Mouse (Mus musculus) limb, embryonic 12.5 days (tissue): ENCODE data around the gene Zfp853. TPM values are rescaled to one million over a fixed set of nuclear protein-coding genes. Genes with fewer than 3 reads are reported as not detected.
A peak's percentile ranks its signal among the peaks of the same experiment; 100 is the strongest.

Experiments used
- ATAC-seq: fragments of 200-750 bp; cut with Nextera tagmentation; 2 replicates; pipeline ENCODE4 v1.8.0; 2017; ENCODE audit warnings: low read depth, moderate TSS enrichment; ENCODE audit not compliant: insufficient number of reproducible peaks, insufficient read depth, low FRiP score, low TSS enrichment
- H3K27ac ChIP-seq: fragments of 300-500 bp; sonication (generic); 2 replicates; pipeline ENCODE4 v1.5.1; 2016; ENCODE audit warnings: mild to moderate bottlenecking, moderate library complexity
- H3K27me3 ChIP-seq: fragments of 300-500 bp; sonication (generic); 2 replicates; pipeline ENCODE4 v1.6.1; 2016; ENCODE audit warnings: mild to moderate bottlenecking, moderate library complexity
- H3K36me3 ChIP-seq: fragments of 300-500 bp; sonication (generic); 2 replicates; pipeline ENCODE4 v1.6.1; 2016; ENCODE audit warnings: mild to moderate bottlenecking, moderate library complexity
- H3K4me1 ChIP-seq: fragments of 300-500 bp; sonication (generic); replicated peaks from 2 replicates; pipeline ENCODE4 v1.6.1; 2016
- H3K4me2 ChIP-seq: fragments of 300-500 bp; sonication (generic); 2 replicates; pipeline ENCODE4 v1.6.1; 2016; ENCODE audit warnings: mild to moderate bottlenecking, moderate library complexity
- H3K4me3 ChIP-seq: fragments of 300-500 bp; sonication (generic); replicated peaks from 2 replicates; pipeline ENCODE4 v1.5.1; 2016; ENCODE audit warnings: mild to moderate bottlenecking
- H3K9ac ChIP-seq: fragments of 300-500 bp; sonication (generic); replicated peaks from 2 replicates; pipeline ENCODE4 v1.6.1; 2016; ENCODE audit warnings: mild to moderate bottlenecking, moderate library complexity
- H3K9me3 ChIP-seq: fragments of 300-500 bp; sonication (generic); 2 replicates; pipeline ENCODE4 v1.6.1; 2016; ENCODE audit warnings: mild to moderate bottlenecking, moderate library complexity
- WGBS: fragments of 180-500 bp; shearing (Covaris S2); methylation state at CpG from one replicate; pipeline ENCODE4 v1.1.7; 2016; 5-methylcytosine and 5-hydroxymethylcytosine counted together
- polyA plus RNA-seq: library from polyadenylated mRNA; unstranded; fragments of >200 nt; fragmentation: Nextera tagmentation; extraction: Ambion mirVana; gene quantifications from 2 replicates; pipeline ENCODE4 v1.2.1, GENCODE M21; 2016

Gene Zfp853
- polyA plus RNA-seq = 0.12 and 0.18 TPM in 2 replicates

DNA sequence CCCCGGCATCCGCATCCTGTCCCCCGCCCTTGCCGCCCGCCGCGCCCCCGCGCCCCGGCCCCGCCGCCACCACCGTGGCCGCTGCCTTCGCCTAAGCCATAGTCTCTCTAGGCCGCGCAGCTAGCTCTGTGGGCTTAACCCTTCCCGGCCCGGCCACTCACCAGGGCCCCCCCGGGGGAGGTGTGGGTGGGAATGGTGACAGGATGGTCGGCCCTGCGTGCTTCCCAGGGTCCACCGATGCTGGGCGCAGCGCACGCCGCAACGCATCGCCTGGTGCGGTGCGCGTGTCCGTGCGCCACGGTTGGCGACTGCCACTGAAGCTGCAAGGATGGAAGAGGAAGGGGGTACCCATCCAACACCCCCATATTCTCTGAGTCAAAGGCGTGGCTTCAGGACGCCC is at the start of gene Zfp853:
Gene Zfp853, minus strand, starts transcription at position 220 of the 400 bp plus-strand sequence.
- Histone ChIP-seq H3K27ac (no peak within 1 kb of the TSS), H3K4me3 (peak within 1 kb of the TSS; percentile 59), H3K4me2 (peak within 1 kb of the TSS; percentile 97), H3K4me1 (peaks cover 14% of the 10 kb centered on the region), H3K36me3 (peaks cover under 1% of the 10 kb centered on the region), H3K9me3 (0 out of 2 replicates have a peak, but pooled peaks cover 5% of the 10 kb centered on the region), H3K9ac (peak within 1 kb of the TSS; percentile 75), H3K27me3 (peaks cover 68% of the 10 kb centered on the region)
- ATAC-seq = 0 out of 2 replicates have a peak, but pooled peaks have one; percentile 24
- WGBS = 3% methylated on average over 36 of the region's 38 CpGs

DNA sequence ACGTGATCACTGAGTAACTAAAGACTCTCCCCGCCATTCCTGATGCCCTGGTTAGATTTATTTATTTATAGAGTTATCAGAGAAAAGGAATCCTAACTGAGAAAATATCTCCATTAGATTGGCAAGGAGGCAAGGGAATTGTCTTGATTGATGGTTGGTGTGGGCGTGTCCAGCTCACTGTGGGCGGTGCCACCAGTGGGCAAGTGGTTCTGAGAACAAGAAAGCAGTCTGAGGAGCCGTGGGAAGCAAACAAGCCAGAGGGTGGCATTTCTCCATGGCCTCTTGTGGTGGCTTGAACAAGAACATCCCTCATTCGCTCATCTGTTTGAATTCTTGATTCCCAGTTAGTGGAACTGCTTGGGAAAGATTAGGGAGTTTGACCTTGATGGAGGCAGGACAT is 46.2 kb upstream of the Zfp853 start:
- Histone ChIP-seq H3K27ac (no peak overlapping the region), H3K27me3 (peaks cover 11% of the 10 kb centered on the region; the same call in 1 of the 2 replicates), H3K4me1 (no peaks in the 10 kb centered on the region), H3K4me2 (no peak overlapping the region), H3K36me3 (no peaks in the 10 kb centered on the region), H3K9ac (no peak overlapping the region), H3K9me3 (no peaks in the 10 kb centered on the region), H3K4me3 (no peak overlapping the region)
- ATAC-seq = no peak
- WGBS = 52% methylated on average over 6 of the region's 6 CpGs

DNA sequence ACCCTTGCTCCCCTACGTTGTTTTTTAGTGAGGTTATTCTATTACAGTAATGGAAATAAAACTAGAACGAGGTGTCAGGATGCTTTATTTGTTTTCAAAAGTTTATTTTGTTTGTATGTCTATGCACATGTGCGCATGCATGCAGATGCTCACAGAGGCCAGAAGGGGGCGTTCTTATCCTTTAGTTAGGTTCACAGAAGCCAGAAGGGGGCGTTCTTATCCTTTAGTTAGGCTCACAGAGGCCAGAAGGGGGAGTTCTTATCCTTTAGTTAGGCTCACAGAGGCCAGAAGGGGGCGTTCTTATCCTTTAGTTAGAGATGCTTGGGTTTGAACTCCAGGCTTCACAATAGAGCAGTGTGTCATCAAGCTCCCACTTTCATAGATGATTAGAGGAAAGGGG is 43.1 kb upstream of the Zfp853 start:
- no peak overlapping the region for H3K27ac ChIP-seq
- H3K9me3 ChIP-seq = no peaks in the 10 kb centered on the region
- no peak overlapping the region for H3K9ac ChIP-seq
- no peaks in the 10 kb centered on the region for H3K4me1 ChIP-seq
- no peak overlapping the region for H3K4me3 ChIP-seq
- H3K4me2 ChIP-seq = no peak overlapping the region
- 67% methylated on average over 6 of the region's 6 CpGs for WGBS
- no peaks in the 10 kb centered on the region for H3K36me3 ChIP-seq
- H3K27me3 ChIP-seq = peaks cover 11% of the 10 kb centered on the region; the same call in 1 of the 2 replicates
- no peak for ATAC-seq

DNA sequence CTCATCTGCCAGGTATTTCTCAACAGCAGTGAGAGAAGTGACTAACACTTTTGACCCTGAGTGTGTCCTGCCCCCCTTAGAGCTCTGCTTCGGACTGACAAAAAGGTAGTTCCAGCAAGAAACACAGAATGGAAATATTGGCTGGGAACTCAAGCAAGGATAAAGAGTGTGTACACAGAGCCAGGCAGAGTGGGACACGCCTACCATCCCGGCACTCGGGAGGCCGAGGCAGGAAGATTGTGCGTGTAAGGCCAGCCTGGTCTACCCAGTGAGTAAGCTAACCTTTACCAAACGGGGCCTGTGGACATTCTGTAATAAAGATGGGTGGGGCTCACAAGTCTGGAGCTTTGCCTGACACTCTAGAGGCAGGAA is 41.7 kb upstream of the Zfp853 start:
- H3K36me3 ChIP-seq = no peaks in the 10 kb centered on the region
- no peaks in the 10 kb centered on the region for H3K9me3 ChIP-seq
- WGBS = 81% methylated on average over 7 of the region's 7 CpGs
- H3K4me2 ChIP-seq = no peak overlapping the region
- H3K4me3 ChIP-seq = no peak overlapping the region
- peaks cover 11% of the 10 kb centered on the region; the same call in 1 of the 2 replicates for H3K27me3 ChIP-seq
- H3K9ac ChIP-seq = no peak overlapping the region
- no peak for ATAC-seq
- H3K4me1 ChIP-seq = peaks cover 2% of the 10 kb centered on the region
- H3K27ac ChIP-seq = no peak overlapping the region

DNA sequence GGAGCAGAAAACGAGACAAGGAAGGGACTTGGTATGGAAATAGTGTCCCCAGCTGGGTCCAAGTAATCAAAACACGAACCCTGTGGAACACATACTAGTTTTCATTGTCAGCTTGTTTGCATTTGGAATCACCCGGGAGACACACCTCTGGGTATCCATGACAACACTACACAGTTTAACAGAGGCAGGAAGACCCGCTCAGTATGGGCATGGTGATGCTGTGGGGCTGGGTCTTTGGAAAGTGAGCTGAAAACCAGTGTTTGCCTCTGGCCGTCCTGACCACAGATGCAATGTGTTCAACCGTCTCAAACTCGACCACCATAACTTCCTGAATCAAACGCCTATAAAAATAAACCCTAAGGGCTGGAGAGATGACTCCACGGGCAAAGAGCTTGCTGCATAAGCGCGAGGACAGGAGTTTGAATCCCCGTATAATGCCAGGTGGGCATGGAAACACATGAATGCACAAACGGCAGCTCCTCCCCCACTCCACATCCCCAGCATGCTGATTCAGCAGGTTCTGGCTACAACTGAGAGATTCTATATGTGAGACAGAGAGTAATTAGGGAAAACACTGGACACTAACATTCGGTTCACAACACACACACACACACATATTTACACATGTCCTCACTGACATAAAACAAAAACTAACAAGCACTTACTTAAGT is 41.1 kb upstream of the Zfp853 start:
- no peak for ATAC-seq
- Histone ChIP-seq H3K27me3 (peaks cover 7% of the 10 kb centered on the region; the same call in 1 of the 2 replicates), H3K4me2 (no peak overlapping the region), H3K9me3 (no peaks in the 10 kb centered on the region), H3K4me1 (peaks cover 7% of the 10 kb centered on the region), H3K9ac (no peak overlapping the region), H3K27ac (no peak overlapping the region), H3K36me3 (no peaks in the 10 kb centered on the region), H3K4me3 (no peak overlapping the region)
- WGBS = 76% methylated on average over 14 of the region's 14 CpGs

DNA sequence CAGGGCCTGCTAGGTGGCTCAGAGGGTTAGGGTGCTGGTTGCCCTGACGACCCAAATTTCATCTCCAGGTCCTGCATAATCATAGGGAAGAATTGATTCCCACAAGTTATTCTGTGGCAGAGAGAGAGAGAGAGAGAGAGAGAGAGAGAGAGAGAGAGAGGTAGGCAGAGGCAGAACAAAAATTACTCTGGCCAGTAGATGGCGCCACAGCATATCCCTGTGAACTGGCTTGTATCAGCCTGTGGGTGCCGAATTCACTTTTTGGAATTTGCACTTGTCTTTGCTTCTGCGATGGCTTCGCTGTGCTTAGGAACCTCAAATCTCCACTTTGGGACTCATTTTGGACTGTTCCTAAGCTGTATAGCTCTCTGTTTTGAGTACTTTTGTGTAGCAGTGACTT is 40.4 kb upstream of the Zfp853 start:
- H3K4me3 ChIP-seq = no peak overlapping the region
- H3K27ac ChIP-seq = no peak overlapping the region
- H3K9me3 ChIP-seq = no peaks in the 10 kb centered on the region
- H3K9ac ChIP-seq = no peak overlapping the region
- H3K27me3 ChIP-seq = peaks cover 7% of the 10 kb centered on the region; the same call in 1 of the 2 replicates
- peaks cover 7% of the 10 kb centered on the region for H3K4me1 ChIP-seq
- 12% methylated on average over 5 of the region's 5 CpGs for WGBS
- no peak overlapping the region for H3K4me2 ChIP-seq
- ATAC-seq = no peak; the same call in 1 of the 2 replicates
- no peaks in the 10 kb centered on the region for H3K36me3 ChIP-seq

DNA sequence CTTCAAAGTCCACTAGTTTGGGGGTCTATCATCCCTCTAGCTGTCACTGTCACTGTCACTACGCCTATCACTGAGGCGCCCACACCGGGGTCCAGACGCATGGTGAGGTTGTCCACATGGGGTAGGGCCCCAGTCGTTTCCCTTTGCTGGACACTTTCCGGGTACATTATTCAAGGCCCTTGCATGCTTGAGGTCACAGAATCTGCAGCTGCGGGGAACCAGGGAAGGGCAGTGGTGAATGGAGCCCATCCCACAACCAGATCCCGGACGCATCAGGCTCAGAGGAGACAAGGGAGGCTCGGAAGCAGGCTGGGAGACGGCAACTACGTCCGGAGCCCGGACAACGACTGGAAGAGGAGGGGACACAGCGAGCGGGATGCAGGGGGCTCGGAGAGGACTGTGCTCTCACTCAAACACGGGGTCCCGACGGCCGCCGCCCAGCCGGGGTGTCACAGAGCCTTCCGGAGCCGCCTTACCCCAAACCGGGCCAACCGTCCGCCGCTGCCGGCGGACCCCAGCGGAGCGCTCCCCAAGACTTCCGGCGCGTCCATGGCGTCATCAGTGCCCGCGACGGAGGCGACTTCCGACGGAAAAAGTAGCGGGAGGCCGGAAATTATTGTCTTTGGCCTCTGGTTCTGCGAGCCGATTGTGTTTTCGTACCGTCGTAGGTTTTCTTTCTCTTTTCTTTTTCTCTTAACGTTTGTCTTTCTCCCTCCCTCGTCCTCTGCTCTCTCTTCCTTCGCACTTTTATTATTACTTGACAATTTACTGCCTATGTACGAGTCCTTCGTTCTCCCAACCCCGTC is 35.5 kb upstream of the Zfp853 start, which contains the start of gene Zdhhc4:
Gene Zdhhc4, minus strand, starts transcription at position 567 of the 806 bp plus-strand sequence.
- peak within 1 kb of the TSS; percentile 93 for H3K4me3 ChIP-seq
- H3K9me3 ChIP-seq = no peaks in the 10 kb centered on the region
- peak within 1 kb of the TSS; percentile 86 for H3K9ac ChIP-seq
- WGBS = under 1% methylated on average over 57 of the region's 57 CpGs
- 0 out of 2 replicates have a peak, but pooled peaks have one; percentile 20 for ATAC-seq
- peaks cover 19% of the 10 kb centered on the region for H3K4me1 ChIP-seq
- peaks cover 32% of the 10 kb centered on the region for H3K36me3 ChIP-seq
- peak within 1 kb of the TSS; percentile 67 for H3K27ac ChIP-seq
- no peaks in the 10 kb centered on the region for H3K27me3 ChIP-seq
- peak within 1 kb of the TSS; percentile 95 for H3K4me2 ChIP-seq

DNA sequence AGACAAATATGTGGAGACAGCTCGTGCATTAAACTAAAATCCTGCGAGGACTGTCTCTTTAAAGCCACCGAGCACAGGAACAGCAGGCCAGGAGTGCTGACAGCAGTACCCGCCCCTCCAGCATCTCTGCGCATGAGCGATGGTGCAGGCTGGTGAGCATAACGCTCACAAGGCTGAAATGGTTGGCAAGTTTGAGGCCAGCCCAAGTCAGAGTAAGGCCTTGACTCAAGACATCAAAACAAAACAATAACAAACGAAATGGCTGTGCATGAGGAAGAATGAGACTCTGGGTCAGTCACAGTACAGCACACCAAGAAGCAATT is 23.8 kb upstream of the Zfp853 start:
- H3K27ac ChIP-seq = no peak overlapping the region
- 89% methylated on average over 8 of the region's 8 CpGs for WGBS
- H3K4me3 ChIP-seq = no peak overlapping the region
- peaks cover 15% of the 10 kb centered on the region for H3K4me1 ChIP-seq
- H3K36me3 ChIP-seq = peaks cover 78% of the 10 kb centered on the region
- no peak overlapping the region for H3K9ac ChIP-seq
- H3K27me3 ChIP-seq = no peaks in the 10 kb centered on the region
- no peaks in the 10 kb centered on the region for H3K9me3 ChIP-seq
- no peak overlapping the region for H3K4me2 ChIP-seq
- no peak for ATAC-seq

DNA sequence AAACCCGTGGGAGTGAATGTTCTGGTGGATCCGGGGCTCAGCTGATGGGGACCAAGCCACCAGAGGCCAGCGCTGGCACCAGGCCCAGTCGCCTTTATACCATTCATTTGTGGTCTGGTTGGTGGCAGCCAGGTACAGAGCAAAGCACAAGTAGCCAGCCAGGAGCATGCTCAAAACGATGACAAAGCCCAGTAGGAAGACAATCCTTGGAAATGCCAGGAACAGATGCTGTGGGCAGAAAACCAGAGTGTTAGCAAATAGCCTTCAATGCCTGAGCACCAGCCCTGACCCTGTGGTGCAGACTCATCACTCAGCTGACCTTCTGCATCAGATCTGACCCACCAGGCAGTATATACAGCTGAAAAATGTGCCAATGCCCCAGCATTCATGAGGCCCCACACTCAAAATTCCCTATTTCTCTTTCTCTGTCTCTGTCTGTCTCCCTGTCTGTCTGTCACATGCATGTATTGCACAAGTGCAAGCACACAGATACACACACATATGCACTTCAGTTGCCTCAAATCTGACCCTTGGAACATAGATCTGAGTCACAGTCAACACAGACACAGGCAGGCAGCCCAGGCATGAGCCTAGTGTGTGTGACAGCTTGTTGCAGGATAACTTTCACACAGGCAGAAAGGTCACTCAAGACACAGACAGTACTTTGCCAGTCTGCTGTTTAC is 23.3 kb upstream of the Zfp853 start:
- no peak overlapping the region for H3K27ac ChIP-seq
- H3K9ac ChIP-seq = no peak overlapping the region
- H3K4me1 ChIP-seq = peaks cover 15% of the 10 kb centered on the region
- peaks cover 78% of the 10 kb centered on the region for H3K36me3 ChIP-seq
- WGBS = 90% methylated on average over 5 of the region's 5 CpGs
- no peak for ATAC-seq
- H3K4me2 ChIP-seq = no peak overlapping the region
- no peaks in the 10 kb centered on the region for H3K9me3 ChIP-seq
- H3K27me3 ChIP-seq = no peaks in the 10 kb centered on the region
- H3K4me3 ChIP-seq = no peak overlapping the region

DNA sequence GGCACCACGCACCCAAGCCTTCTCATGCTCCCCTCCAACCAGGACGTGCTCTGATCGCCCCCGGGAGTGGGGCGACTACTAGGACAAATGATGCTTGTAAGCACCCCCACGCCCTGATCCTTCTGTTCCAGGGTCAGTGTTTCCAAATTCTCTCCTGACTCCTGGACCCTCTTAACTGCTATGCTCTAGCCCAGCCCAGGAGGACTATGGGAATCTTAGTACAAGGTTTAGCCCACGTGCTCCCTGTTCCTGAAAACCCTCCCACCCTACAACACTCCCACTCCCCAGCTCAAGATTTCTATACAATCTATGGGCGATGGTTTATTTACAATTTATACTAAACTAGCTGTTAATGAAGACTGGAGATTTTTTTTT is 22.1 kb upstream of the Zfp853 start:
- Histone ChIP-seq H3K4me1 (peaks cover 15% of the 10 kb centered on the region), H3K27me3 (no peaks in the 10 kb centered on the region), H3K4me2 (peak overlapping the region; percentile 84), H3K9ac (peak overlapping the region; percentile 96; the same call in 1 of the 2 replicates), H3K4me3 (peak overlapping the region; percentile 85), H3K36me3 (peaks cover 79% of the 10 kb centered on the region), H3K27ac (peak overlapping the region; percentile 92), H3K9me3 (no peaks in the 10 kb centered on the region)
- peak; percentile 43; the same call in 1 of the 2 replicates for ATAC-seq
- 15% methylated on average over 8 of the region's 8 CpGs for WGBS
